Mouse (Mus musculus) olfactory bulb, adult 2 months (tissue): Measurements from ENCODE around the gene Lsamp.

Experiments
- CTCF ChIP-seq: fragments of 200-500 bp; IDR thresholded peaks from 2 replicates; pipeline ENCODE4 v1.5.1; 2012; ENCODE audit warnings: low read depth, mild to moderate bottlenecking, low read length, moderate library complexity; ENCODE audit not compliant: insufficient read depth
- POLR2A ChIP-seq: fragments of 200-500 bp; IDR thresholded peaks from 2 replicates; pipeline ENCODE4 v1.6.1; 2012; ENCODE audit warnings: mild to moderate bottlenecking, low read depth, low read length, moderate library complexity; ENCODE audit not compliant: insufficient read depth

GRCm38 (mm10) chr16:41365138-41365537 lies 1381.0 kb downstream of the Lsamp start:
- no peak for TF ChIP-seq CTCF
- no peak for TF ChIP-seq POLR2A
